Mouse (Mus musculus): ENCODE data around the gene Zfp27.
"Not testable (repeated sequence)": the region's sequence is repeated elsewhere in the genome, so short reads cannot be mapped to it uniquely, and the experiment has no call there.

Zfp27 gene

DNA sequence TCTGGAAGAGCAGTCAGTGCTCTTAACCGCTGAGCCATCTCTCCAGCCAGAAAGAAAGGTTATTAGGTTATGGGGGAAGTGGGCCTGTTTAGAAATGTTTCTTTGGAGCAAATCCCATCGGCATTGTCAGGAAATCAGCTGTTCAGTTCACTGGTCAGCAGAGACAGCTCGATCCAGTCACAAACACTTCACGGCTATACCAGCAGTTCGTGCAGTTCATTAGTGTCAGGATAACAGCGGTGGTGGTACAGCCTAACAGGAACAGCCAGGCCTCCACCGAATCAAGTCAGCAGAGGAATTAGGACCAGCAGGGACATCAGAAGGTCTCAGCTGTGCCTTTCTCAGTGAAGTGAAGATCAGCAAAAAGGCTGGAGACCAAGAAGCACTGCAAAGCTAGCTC is 25.5 kb downstream of the Zfp27 start:
- peak; percentile 6 for DNase-seq

DNA sequence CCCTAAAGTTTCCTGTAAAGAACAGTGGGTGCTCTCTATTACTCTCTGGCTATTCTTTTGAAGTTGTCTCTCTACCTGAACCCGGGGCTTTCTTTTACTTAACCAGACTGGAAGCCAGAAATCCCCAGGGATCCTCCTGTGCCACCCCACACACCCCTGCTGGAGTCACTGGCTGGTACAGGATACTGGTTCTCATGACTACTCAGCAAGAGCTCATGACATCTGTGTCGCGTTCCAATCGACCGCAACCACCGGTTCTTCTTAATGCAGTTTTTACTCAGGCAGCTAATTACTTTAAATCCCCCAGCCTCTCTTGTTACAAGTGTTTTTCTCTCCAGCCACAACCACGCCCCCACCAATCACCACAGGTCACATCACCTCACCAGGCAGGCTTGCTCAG is 26.3 kb downstream of the Zfp27 start:
- DNase-seq, result no peak

DNA sequence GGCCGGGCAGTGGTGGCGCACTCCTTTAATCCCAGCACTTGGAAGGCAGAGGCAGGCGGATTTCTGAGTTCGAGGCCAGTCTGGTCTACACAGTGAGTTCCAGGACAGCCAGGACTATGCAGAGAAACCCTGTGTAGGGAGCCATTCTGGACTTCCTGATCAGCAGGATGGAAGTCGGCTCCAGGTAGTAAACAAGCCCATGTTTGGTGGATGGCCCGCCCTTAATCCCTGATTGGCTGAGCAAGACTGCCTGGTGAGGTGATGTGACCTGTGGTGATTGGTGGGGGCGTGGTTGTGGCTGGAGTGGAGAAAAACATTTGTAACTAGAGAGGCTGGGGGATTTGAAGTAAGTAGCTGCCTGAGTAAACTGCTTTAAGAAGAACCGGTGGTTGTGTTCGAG is 28.8 kb downstream of the Zfp27 start:
- not testable (repeated sequence) for DNase-seq

DNA sequence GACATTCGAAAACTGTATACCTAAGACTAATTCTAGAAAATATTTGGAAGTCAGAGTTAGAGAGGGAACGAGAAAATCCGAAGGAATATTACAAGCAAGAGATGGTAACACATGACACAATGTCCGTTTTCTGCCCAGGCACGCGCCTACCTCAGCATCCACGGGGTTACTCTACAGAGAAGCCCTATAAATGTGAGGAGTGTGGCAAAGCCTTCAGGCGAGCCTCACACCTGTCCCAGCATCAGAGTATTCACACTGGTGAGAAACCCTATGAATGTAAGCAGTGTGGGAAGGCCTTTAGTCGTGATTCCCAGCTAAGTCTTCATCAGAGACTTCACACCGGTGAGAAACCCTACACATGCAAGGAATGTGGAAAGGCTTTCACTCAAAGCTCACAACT is 32.1 kb downstream of the Zfp27 start:
- no peak for DNase-seq

DNA sequence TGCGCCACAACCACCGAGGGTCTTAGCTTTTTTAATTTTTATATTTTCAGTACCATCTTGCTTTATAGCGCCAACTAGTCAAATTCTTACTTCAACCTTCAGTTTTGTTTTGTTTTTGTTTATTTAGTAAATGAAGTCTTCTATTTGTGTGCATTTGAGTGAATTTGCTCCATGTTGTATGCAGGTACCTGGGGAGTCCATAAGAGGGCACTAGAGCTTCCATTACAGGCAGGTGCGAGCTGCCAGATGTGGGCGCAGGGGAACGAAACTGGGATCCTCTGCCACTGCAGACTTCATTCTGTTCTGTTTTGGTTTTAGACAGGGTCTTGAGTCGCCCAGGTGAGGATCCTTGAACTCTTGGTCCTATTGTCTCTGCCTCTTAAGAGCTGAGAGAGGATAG is 44.7 kb downstream of the Zfp27 start:
- DNase-seq, result no peak

DNA sequence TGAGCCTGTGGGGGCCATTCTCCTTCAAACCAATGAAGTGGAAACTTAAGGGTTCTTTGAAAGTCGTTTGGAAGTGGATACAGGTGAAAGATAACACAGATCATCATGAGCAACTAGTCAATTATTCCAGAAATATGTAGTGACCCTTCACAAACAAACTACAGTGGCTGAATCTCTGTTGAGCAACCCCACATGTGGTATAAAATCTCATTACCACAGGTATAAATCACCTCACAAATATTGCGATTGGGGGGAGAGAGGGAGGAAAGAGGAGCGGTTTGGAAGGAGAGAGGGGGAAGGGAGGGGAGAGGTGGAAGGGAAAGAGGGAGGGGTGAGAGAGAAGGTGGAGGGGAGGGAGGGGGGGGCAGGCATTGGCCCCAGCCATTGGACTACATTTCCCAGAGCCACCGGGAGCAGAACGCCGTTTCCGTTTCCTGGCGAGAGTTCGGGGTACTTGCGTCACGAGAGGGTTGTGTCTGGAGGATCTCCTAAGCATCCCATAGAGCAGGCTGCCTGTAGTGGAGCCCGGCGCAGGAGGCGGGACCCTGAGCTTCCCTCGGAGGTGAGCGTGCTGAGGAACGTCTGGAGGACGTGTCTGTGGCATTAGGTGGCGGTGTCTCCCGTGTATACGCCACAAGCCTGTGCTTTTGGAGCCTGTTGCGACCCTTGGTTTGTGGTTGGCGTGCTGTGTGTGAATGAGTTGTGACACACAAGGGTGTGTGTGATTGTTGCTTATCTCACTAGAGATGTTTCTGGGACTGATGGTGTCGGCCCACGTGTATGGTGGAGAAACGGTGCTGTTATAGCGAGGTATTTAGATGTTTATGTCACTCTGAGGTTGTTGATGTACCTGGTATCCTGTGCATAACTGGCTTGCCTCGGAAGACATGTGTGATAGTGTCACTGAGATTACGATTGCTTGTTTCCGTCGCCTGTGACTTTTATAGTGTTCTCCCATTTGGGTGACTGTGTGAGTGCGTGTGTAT is 46.5 kb downstream of the Zfp27 start, which contains the start of gene Zfp420:
Gene Zfp420 (plus strand): TSS at position 448 of the 986 bp plus-strand sequence.
- peak; percentile 96 for DNase-seq

DNA sequence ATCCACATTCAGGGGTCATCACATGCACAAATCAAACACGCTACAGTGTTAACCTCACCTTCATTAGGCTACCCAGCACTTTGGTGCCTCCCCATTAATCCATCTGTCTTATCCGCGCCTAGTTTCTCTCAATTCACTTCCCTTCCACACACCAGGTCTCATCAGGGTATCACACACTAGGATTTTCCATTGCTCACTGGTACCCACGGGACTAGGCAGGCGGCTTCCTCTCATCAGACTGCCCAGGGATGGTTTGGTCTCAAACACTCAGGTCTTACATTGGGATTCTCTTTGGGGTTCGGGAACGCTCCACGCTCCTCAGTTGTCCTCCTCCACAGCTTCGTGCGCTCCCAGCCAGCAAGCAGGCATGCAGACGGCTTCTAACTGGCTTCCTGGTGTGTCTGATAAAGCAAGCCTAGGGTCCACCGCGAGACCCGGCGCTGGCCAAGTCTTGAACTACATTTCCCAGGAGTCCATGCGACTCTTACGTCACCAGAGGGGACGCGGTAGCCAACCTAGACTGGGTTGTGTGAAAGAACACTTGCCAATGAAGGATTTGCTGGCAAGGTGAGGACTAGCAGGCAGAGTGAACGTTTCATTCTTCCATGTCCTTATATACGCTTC is 53.0 kb downstream of the Zfp27 start, which contains the start of gene Zfp940:
Gene Zfp940 (minus strand): TSS at position 451 of the 624 bp plus-strand sequence.
- DNase-seq, result peak; percentile 92

DNA sequence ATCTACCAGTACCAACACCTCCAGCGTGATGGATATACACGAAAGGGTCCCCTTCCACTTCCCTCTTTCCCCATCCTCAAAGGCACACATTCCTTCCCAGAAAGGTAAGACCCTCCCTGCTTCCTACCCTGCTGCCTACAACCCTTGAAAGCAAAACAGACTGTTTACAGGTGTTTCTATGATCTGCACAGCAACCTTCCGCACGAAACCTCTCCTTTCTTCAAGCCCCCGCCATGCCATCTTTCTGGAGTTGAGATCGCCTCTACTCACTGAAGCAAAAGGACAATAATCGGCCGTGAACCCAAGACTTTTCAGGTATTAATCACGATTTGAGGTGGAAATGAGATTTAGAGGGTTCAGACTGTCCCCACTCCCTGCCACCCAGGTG is 53.5 kb downstream of the Zfp27 start:
- DNase-seq, result no peak

DNA sequence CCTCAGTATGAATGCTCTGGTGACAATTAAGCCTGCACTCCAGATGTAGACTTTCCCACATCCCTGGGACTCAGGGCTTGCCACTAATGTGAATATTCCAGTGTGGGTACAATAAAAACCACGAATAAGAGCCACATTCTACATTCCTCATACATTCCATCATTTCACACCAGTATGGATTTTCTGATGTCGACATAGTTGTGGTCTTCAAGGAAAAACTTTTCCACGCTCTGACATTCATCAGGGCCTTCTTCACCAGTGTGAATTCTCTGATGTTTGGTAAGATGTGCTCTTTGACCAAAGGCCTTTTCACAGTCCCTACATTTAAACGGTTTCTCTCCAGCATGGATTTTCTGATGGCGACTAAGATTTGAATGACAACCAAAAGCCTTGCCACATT is 61.8 kb downstream of the Zfp27 start:
- no peak for DNase-seq

Data from lung, postnatal 36 days (tissue).